Mouse (Mus musculus) bone marrow, adult 2 months (tissue): ENCODE data around the gene Xrcc4.

Source experiments
- CTCF ChIP-seq: fragments of 200-500 bp; IDR thresholded peaks from 2 replicates; pipeline ENCODE4 v1.5.1; 2011; ENCODE audit warnings: low read length, control low read depth; ENCODE audit not compliant: control insufficient read depth, insufficient read depth
- POLR2A ChIP-seq: fragments of 200-500 bp; IDR thresholded peaks from 2 replicates; pipeline ENCODE4 v1.6.1; 2011; ENCODE audit warnings: low read depth, mild to moderate bottlenecking, control low read depth, low read length, borderline replicate concordance; ENCODE audit not compliant: control insufficient read depth

DNA sequence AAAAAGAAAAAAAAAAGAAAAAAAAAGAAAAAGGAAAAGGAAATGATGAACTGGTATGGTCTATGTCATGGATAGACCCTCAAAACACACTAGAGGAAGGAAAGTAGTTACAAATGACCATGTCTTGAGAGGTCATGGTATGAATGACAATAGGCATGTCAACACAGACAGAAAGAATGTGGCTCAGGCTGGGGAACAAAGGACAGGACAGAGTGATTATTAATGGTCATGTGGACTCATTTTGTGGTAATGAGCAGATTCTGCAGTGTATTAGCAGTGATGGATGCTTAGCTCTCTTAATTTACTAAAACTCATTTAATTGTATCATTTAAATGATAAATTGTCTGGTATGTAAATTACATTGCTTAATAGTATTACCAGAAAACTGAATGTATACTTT is 333.1 kb downstream of the Xrcc4 start:
- TF ChIP-seq CTCF (no peak), POLR2A (no peak)
